Mouse (Mus musculus) gastrocnemius, postnatal 10 days (tissue): ENCODE data around the gene Bnip3. TPM values are rescaled to one million over a fixed set of nuclear protein-coding genes. Genes with fewer than 3 reads are reported as not detected.

Source experiments
- DNase-seq: peaks from one replicate; pipeline ENCODE4 v3.0.0; 2021; ENCODE audit warnings: mixed read lengths
- total RNA-seq, 2 experiments: library from RNA; stranded (reverse); gene quantifications; 2 replicates each; pipeline ENCODE4 v1.2.3; 2021

The Bnip3 gene
- total RNA-seq, 2 experiments from 2014 or later, result 77.2 to 79.1 TPM

GRCm38 (mm10) chr7:138906441-138906840 is 2.9 kb downstream of the Bnip3 start:
- DNase-seq, result no peak

DNA sequence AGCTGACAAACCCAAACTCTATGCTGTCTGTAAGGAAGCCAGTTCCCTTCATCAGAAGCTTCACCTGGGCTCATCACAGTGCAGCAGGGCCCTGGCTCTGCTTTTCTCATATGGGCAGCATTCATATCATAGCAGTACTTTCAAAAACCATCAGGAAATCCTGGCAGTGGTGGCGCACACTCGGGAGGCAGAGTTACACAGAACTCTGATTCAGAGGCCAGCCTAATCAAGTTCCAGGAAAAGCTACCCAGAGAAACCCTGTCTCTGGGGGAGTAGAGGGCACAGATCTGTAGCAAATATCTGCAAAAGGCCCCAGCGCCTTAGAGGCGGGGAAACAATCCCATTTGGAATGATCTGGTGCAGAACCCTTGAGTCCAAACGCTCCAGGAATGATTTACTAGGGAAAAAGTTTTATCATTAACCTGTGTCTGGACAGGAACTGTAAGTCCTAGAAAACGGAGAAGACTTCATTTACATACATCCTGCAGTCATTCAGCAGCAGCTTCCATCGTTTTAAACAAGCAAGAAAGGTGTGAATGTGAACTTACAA is 5.4 kb downstream of the Bnip3 start:
- no peak for DNase-seq

GRCm38 (mm10) chr7:138898743-138899142 is 10.6 kb downstream of the Bnip3 start:
- DNase-seq, result no peak

DNA sequence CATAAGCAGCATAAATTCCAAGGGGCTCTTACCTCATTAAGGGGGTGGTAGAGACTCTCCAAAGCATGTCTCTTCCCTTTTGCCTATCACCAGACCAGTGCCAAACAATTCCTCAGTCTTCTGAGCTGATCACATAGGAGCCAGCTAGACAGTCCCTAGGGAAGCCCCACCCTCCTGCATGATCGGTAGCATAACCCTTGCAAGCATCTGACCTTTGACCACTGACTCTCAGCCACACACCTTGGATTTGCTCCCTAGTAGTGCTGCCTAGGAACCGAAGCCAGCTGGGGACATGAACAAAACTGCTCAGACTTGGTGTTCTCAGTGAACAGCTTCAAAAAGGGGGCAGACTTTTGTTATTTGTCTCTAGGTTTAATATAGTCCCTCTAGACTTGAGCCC is 11.2 kb downstream of the Bnip3 start:
- DNase-seq, result no peak

DNA sequence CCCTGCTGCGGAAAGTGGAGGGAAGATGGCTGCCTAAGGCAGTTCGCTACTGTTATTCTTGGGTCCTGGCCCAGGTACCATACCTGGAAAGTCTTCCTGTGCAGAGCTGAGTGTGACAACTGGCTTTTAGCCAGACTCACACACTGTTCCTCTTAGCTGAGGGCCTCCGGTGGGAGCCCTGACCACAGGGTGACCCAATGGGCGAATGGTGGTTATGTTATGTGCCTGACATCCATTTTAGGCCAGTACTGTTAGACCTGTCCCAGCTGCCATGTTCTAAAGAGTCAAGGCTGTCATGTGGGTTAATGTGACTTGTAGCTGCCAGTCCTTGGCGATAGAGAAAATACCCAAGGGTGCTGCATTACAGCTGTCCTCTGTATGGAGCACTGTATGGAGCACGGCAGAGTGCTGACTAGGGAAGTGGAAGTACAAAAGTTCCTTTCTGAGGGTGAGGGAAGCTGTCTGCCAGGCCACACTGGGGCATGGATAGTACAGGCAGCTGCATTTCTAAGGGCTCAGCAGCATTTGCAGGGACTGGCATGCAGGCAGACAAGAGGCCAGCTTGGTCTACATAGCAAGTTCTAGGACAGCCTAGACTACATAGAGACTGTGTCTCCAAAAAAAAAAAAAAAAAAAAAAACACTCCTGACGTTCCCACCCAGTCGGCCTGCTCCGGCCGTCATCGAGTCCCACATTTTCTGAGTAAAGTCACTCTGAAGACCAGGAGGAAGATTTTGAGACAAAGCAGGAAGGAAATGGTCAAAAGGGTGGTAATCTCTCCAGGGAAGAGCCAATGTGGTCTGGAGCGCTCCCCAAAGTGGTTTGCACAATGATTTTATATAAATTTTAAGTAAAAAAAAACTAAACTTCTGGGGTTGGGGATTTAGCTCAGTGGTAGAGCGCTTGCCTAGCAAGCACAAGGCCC is 23.7 kb downstream of the Bnip3 start:
- no peak for DNase-seq

GRCm38 (mm10) chr7:138883724-138884123 is 25.6 kb downstream of the Bnip3 start:
- no peak for DNase-seq

DNA sequence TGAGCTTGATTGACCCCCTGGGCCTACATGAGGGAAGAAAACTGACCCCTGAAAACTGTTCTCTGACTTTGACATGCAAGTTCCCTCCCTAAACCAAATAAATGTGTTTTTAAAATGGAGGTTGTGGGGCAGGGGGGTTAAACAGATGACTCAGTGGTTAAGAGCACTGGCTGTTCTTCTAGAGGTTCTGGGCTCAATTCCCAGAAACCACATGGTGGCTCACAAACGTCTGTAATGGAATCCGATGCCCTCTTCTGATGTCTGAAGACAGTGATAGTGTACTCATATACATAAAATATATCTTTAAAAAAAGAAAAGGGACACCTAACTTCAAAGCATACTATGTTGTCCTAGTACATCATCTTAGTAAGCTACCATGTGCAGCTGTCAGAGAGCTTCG is 34.3 kb downstream of the Bnip3 start:
- DNase-seq, result no peak

DNA sequence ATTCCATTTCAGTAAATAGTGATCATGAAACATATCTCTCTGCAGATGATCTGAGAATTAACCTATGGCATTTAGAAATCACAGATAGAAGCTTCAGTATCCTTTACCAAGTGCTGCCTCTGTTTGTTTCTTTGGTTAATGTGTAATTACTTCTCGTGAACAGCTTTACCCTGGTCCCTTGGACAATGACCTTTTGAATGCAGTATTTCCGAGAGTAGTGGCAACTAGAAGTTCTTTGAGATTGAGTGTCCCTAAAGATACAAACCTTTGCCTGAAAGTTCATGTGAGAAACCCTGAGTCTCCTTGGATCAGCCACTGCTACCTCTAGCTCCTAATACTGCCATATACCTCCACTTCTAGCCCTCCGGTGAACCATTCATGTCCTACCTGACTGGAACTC is 36.4 kb downstream of the Bnip3 start:
- no peak for DNase-seq

- no peak for DNase-seq
Measured at GRCm38 (mm10) chr7:138868316-138868715, 41.0 kb downstream of the Bnip3 start.

GRCm38 (mm10) chr7:138867286-138867685 is 42.0 kb downstream of the Bnip3 start:
- no peak for DNase-seq

DNA sequence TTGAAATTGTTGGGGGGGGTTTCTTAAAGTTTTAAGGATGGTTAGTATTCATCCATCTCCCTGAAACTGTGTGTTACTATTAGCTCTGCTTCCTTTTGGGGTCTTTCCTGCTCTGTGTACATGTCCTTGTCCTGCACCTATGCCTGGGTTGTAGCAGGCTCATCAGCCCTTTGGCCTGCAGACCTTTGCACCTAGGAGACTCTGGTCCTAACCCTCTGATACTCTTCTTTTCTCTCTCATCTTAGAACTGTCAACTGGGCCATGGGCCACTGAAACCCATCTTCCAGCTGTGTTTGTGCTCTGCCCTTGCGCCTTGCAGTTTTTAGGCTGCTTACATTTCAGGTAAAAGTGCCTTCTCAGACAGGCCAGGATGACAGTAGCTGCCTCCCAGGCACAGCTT is 44.5 kb downstream of the Bnip3 start:
- no peak for DNase-seq

DNA sequence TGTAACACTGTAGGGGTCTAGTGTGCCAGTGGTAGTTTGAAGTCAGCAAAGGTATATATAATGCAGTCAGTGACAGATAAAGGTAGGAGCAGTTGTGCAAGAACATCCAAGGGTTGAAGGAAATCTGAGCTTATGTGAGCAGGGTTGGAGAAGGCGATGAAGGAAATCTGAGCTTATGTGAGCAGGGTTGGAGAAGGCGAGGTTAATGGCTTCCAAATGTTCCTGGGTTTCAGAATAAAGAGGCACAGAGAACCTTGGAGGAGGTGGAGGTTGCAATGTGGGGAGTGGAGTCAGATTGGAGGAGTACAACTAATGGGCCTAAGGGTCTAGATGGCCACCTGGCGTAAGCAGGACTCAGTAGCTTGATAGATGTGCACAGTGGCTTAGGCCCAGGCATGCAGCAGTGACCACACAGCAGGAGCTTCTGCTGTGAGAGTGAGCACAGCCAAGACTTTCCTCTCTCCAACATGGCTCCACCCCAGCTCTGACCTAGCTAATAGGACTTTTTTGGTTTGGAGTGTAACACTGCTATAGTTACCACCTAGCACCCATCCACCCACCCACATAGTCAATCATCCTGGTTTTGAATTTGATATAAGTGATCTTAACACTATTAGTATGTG is 45.3 kb downstream of the Bnip3 start:
- no peak for DNase-seq

DNA sequence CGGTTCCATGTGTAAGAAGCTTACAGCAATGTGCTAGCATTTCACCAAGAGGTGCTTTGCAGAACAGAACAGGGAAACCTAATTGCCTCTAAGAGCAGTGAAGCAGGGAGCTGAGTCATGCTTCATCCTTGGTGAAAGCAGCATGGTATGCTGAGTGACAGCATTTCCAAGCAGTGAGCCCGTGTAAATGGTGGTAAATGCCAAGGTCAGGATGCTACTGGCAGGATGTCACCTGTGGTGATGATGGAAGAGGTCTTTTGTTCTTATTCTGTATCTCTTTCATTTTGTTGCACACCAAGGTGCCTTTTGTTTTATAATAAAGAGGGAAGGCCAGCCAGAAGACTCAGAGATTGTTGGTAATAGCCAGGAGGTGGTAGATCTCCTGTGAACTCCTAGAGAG is 52.6 kb downstream of the Bnip3 start:
- no peak for DNase-seq

DNA sequence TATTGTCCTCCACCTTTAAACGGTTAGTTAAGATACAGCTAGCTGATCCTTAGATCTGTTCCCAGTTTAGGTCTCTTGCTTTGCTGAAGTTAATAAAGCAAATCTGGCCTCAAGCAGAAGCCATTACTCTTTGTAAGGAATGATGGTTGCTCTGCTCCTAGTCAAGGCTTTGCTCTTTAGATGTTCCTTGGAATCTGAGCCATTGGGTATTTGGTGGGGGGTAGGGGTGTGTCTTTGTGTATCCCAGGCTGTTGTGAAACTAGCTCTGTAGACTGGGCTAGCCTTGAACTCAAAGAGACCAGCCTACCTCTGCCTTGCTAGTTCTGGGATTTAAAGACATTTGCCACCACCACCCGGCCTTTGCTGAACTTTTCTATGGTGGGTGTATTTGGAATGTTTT is 55.1 kb downstream of the Bnip3 start:
- no peak for DNase-seq

DNA sequence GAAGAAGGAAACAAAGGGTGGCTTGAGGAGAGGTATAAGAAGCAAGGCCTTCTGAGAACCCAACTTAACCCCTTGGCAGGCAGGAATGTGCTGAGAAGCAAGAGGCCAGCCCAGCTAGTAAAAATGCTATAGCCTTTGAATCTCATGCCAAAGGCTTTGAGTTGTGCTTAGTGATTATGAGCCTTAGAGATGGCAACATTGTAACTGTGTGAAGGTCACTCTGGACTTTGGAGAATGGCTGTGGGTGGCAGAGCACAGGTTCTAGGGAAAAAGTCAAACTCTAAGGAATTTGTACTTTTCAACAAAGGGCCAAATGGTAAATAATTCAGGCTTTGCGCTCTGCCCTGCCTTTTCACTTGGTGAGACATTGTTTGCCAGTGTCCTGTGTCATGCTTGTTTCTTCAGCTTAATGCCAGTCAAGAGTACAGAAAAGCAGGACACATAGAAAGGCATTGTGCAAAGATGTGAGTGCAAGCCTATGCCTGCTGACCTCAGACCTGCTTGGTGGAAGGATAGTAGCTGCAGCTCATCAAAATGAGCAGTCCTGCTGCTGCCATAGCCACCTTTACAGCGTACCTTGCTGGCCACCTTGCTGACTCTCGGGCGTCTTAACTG is 55.8 kb downstream of the Bnip3 start:
- no peak for DNase-seq

GRCm38 (mm10) chr7:138850083-138850482 is 59.2 kb downstream of the Bnip3 start:
- DNase-seq, result no peak

DNA sequence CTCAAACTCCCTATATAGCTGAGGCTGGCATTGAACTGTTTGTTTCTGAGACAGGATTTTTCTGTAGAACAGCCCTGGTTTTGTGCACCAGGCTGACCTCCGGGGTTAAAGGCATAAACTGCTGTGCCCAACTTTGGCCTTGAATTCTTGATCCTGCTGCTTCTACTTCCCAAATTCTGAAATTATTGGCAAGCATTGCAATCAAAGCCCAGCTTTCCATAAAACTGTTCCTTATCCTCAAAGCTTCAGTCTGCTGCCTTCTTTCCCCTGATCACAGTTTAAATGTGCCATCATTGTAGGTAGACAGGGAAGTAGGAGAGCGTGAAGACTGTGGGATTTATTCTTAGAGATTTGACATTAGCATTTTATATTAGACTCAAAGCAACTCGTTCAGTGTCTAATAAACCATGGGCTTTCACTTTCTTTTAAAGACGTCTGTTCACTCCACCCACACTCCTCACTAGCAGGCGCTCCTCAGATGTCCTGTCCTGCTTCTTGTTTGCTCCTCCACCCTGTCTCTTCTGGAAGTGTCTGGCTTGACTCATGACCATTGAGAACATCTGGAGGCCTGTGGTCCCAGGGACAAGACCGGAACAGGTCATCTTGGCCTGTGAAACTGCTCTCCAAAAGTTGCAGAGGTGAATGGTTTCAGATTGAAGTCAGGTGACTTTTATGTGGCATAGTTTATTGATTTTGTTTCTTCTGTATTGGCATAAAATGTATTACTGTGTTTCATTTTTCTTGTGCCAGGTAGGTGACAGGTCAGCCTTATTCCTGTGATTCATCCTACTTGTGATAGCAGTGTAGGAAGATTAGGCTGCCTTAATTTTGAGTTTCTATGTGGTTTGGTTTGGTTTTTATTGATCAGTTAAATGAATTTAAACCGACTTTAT is 61.0 kb downstream of the Bnip3 start:
- DNase-seq, result no peak

- no peak for DNase-seq
Measured at GRCm38 (mm10) chr7:138847316-138848027, 61.8 kb downstream of the Bnip3 start.

- DNase-seq, result peak; percentile 71
Measured at GRCm38 (mm10) chr7:138846502-138846991, 62.8 kb downstream of the Bnip3 start.

DNA sequence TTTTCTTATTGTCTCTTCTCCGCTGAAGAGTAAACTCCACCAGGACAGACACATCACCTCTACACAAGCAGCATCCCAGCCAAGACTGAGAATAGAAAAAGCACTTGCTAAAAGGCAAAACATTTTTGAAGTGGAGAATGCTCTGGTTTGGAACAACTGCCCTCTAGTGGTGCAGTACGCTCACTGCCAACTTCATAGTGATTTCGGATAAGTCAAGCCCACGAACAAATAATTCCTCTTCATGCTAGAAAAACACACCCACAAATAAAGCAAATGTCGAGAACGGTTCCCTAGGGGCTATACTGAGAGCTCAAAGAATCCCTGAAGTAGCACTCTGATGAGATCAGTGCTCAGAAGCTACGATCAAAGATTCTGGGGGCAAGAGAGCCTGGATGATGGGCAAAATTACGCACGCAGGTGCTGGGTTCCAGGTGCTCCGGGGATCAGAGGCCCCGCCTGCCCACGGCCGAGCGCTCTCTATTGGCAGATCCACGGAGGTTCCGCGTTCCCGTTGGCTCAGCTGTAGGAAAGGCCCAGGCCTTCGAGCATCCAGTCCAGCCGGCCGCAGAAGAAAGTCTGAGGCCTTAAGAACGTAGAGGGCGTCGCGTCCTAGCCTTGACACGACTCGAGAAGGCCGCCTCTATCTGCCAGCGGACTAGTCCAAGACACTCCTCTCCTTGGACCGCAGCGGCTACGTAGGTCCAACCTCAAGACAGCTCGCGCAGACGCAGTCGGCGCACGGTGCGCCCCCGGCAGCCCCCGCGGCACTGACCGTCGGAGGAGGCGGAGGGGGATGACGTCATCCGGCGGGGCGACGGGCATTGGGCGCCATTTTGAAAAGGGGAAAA is 63.6 kb downstream of the Bnip3 start, which contains the start of the genes Ppp2r2d and Mapk1ip1:
Ppp2r2d (plus strand) TSS at position 536 of the 848 bp plus-strand sequence.
Mapk1ip1 (minus strand) TSS at position 730 of the 848 bp plus-strand sequence.
- peak; percentile 99 for DNase-seq
